Mouse (Mus musculus) limb, embryonic 12.5 days (tissue): ENCODE data around the gene Tmem150a. TPM values are rescaled to one million over a fixed set of nuclear protein-coding genes. Genes with fewer than 3 reads are reported as not detected.

Experiments used
- ATAC-seq: fragments of 200-750 bp; cut with Nextera tagmentation; 2 replicates; pipeline ENCODE4 v1.8.0; 2017; ENCODE audit warnings: low read depth, moderate TSS enrichment; ENCODE audit not compliant: insufficient number of reproducible peaks, insufficient read depth, low FRiP score, low TSS enrichment
- H3K27ac ChIP-seq: fragments of 300-500 bp; sonication (generic); 2 replicates; pipeline ENCODE4 v1.5.1; 2016; ENCODE audit warnings: mild to moderate bottlenecking, moderate library complexity
- H3K27me3 ChIP-seq: fragments of 300-500 bp; sonication (generic); 2 replicates; pipeline ENCODE4 v1.6.1; 2016; ENCODE audit warnings: mild to moderate bottlenecking, moderate library complexity
- H3K36me3 ChIP-seq: fragments of 300-500 bp; sonication (generic); 2 replicates; pipeline ENCODE4 v1.6.1; 2016; ENCODE audit warnings: mild to moderate bottlenecking, moderate library complexity
- H3K4me1 ChIP-seq: fragments of 300-500 bp; sonication (generic); replicated peaks from 2 replicates; pipeline ENCODE4 v1.6.1; 2016
- H3K4me2 ChIP-seq: fragments of 300-500 bp; sonication (generic); 2 replicates; pipeline ENCODE4 v1.6.1; 2016; ENCODE audit warnings: mild to moderate bottlenecking, moderate library complexity
- H3K4me3 ChIP-seq: fragments of 300-500 bp; sonication (generic); replicated peaks from 2 replicates; pipeline ENCODE4 v1.5.1; 2016; ENCODE audit warnings: mild to moderate bottlenecking
- H3K9ac ChIP-seq: fragments of 300-500 bp; sonication (generic); replicated peaks from 2 replicates; pipeline ENCODE4 v1.6.1; 2016; ENCODE audit warnings: mild to moderate bottlenecking, moderate library complexity
- H3K9me3 ChIP-seq: fragments of 300-500 bp; sonication (generic); 2 replicates; pipeline ENCODE4 v1.6.1; 2016; ENCODE audit warnings: mild to moderate bottlenecking, moderate library complexity
- WGBS: fragments of 180-500 bp; shearing (Covaris S2); methylation state at CpG from one replicate; pipeline ENCODE4 v1.1.7; 2016; 5-methylcytosine and 5-hydroxymethylcytosine counted together
- polyA plus RNA-seq: library from polyadenylated mRNA; unstranded; fragments of >200 nt; fragmentation: Nextera tagmentation; extraction: Ambion mirVana; gene quantifications from 2 replicates; pipeline ENCODE4 v1.2.1, GENCODE M21; 2016

Tmem150a gene
- polyA plus RNA-seq, 1 experiment from 2014 or later = 8.8 TPM

DNA sequence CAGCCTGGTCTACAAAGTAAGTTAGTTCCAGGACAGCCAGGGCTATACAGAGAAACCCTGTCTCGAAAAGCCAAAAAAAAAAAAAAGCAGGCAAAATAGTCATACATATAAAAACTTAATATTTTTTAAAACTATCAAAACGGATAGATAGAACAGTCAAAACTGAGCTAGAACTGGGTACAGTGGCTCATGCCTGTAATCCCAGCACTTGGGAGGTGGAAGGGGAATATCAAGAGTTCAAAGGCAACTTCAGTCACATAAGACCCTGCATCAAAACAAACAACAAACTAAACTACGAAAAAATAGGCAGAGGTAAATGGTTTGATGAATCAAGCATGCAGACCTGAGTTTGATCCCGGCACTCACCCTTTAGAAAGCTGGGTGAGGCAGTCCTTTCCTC is 25.1 kb upstream of the Tmem150a start:
- Histone ChIP-seq H3K9me3 (no peaks in the 10 kb centered on the region), H3K27me3 (no peaks in the 10 kb centered on the region), H3K4me2 (no peak overlapping the region), H3K36me3 (peaks cover 97% of the 10 kb centered on the region), H3K27ac (no peak overlapping the region), H3K4me1 (no peaks in the 10 kb centered on the region), H3K4me3 (no peak overlapping the region), H3K9ac (no peak overlapping the region)
- WGBS = 89% methylated on average over 4 of the region's 4 CpGs
- no peak for ATAC-seq

DNA sequence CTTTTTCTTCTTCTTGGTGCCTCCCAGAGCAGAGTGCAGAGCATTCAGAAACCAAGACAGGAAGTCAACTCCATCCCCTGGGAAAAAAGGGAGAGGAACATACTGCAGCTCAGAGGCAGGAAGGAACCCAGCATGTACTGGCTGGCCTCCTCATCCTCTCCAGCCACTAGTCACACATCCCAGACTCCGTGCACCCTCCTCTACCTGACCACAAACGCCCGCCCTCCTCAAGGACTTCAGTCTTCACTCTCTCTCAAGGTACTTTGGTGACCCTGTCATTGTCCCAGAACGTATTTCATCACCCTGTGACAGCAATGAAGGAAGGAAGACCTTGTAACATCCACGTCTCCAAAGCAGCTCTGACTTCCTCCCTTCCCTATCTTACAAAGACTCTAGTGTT is 22.1 kb upstream of the Tmem150a start:
- H3K9ac ChIP-seq = no peak overlapping the region
- no peak for ATAC-seq
- no peaks in the 10 kb centered on the region for H3K9me3 ChIP-seq
- H3K4me1 ChIP-seq = no peaks in the 10 kb centered on the region
- H3K27ac ChIP-seq = no peak overlapping the region
- WGBS = 88% methylated on average over 5 of the region's 5 CpGs
- H3K4me2 ChIP-seq = no peak overlapping the region
- no peaks in the 10 kb centered on the region for H3K27me3 ChIP-seq
- H3K4me3 ChIP-seq = no peak overlapping the region
- H3K36me3 ChIP-seq = peaks cover 97% of the 10 kb centered on the region

DNA sequence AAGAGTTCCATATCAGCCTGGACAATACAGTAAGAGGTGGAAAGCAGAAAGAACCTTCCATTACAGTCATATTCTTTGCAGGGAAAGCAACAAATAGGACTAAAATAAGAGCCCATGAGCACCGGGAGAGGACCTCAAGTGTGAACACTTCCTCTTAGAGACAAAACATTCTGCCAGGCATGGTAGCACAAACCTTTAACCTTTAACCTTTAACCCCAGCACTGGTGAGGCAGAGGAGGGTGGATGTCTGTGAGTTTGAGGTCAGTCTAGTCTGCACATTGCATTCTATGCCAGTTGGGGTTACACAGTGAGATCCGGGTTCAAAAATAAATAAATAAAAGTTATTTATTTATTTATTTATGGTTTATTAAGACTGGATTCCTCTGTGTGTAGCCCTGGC is 14.8 kb upstream of the Tmem150a start:
- Histone ChIP-seq H3K9me3 (no peaks in the 10 kb centered on the region), H3K27ac (no peak overlapping the region), H3K4me3 (no peak overlapping the region), H3K4me2 (no peak overlapping the region), H3K36me3 (peaks cover 50% of the 10 kb centered on the region), H3K27me3 (no peaks in the 10 kb centered on the region), H3K9ac (no peak overlapping the region), H3K4me1 (peaks cover 11% of the 10 kb centered on the region)
- no peak for ATAC-seq
- 71% methylated on average over 2 of the region's 2 CpGs for WGBS

DNA sequence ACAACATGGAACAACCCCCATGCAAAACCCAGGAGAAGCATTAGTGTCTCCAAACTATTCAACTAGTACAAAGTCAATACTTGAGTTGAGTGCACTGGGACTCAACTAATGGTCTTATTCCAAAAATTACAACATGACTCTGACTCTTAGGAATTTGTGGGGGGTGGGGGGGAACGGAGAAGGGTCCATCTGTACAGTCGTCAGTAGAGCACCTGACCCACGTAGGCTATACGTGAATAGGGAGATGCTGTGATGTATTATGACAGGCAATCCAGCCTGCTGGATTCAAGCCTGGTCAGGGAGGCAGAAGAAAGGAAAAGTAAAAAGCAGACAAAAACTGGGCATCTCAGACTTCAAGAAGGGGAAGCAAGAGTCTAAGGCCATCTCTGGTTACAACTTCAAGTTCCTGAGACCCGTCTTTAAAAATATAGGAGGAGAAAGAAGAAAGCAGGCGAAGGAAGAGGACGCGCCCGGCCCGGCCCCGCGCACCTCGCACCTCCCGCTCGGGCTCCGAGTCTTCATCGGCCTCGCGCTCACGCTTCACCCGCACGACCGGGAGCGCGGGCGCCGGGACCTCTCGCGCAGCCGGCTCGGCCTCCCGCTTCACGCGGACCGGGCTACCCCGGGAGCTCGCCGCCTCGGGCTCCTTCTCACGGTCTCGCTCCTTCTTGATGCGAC is 10.7 kb upstream of the Tmem150a start:
- no peak for ATAC-seq
- Histone ChIP-seq H3K27me3 (no peaks in the 10 kb centered on the region), H3K9ac (peak overlapping the region; percentile 91), H3K27ac (peak overlapping the region; percentile 59; the same call in 1 of the 2 replicates), H3K9me3 (no peaks in the 10 kb centered on the region), H3K36me3 (peaks cover 22% of the 10 kb centered on the region), H3K4me3 (peak overlapping the region; percentile 86), H3K4me2 (peak overlapping the region; percentile 90), H3K4me1 (peaks cover 23% of the 10 kb centered on the region)
- under 1% methylated on average over 42 of the region's 42 CpGs for WGBS

DNA sequence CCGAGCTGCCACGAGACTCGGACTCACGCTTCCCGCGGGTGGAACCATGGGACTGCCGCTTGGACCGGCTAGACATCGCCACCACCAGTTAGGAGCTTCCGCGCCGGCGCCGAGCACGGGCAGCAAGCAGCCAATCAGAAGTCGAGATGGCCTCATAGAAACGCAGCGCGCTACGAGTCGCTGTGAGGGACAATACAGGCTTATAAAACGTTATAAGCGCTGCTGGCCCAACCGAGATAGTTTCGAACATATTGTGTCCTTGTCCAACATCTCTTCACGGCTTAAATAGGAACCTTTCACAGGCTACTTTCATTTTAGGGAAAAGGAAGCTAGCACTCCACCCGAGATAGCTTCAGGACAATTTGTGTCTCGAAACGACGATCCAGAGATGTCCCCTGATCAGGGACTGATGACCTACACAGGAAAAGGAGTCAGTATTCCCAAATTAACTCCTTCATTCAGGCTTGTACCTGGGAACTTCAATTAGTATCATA is 10.1 kb upstream of the Tmem150a start, which contains the start of gene Usp39:
TSS of gene Usp39 (minus strand) at position 111 of the 494 bp plus-strand sequence.
- Histone ChIP-seq H3K36me3 (peaks cover 22% of the 10 kb centered on the region), H3K27ac (peak within 1 kb of the TSS; percentile 59; the same call in 1 of the 2 replicates), H3K9me3 (no peaks in the 10 kb centered on the region), H3K4me1 (peaks cover 23% of the 10 kb centered on the region), H3K4me2 (peak within 1 kb of the TSS; percentile 90), H3K4me3 (peak within 1 kb of the TSS; percentile 86), H3K9ac (peak within 1 kb of the TSS; percentile 91), H3K27me3 (no peaks in the 10 kb centered on the region)
- under 1% methylated on average over 30 of the region's 30 CpGs for WGBS
- no peak for ATAC-seq

DNA sequence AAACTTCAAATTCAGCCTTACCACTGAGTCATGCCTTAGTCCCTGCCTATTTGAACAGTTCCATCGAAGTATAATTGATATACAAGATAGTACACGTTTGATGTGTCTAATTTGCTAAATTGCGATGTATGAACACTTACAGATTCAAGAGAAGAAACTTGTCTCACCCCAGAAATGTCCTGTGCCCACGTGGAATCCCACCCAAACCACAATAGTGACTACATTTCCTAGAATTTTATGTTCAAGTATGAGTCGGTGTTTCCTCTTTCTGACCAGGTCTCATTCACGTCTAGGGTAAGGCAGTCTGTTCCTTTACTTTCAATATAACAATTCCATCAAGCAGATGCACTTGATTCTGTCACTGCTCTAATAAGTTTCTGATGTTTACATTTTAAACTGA is 9.6 kb upstream of the Tmem150a start:
- H3K27me3 ChIP-seq = no peaks in the 10 kb centered on the region
- peak overlapping the region; percentile 86; the same call in 1 of the 2 replicates for H3K4me3 ChIP-seq
- no peak for ATAC-seq
- no peak overlapping the region for H3K27ac ChIP-seq
- H3K9me3 ChIP-seq = no peaks in the 10 kb centered on the region
- peaks cover 27% of the 10 kb centered on the region for H3K36me3 ChIP-seq
- H3K4me1 ChIP-seq = peaks cover 23% of the 10 kb centered on the region
- H3K9ac ChIP-seq = no peak overlapping the region
- 51% methylated on average over 6 of the region's 6 CpGs for WGBS
- H3K4me2 ChIP-seq = peak overlapping the region; percentile 90

DNA sequence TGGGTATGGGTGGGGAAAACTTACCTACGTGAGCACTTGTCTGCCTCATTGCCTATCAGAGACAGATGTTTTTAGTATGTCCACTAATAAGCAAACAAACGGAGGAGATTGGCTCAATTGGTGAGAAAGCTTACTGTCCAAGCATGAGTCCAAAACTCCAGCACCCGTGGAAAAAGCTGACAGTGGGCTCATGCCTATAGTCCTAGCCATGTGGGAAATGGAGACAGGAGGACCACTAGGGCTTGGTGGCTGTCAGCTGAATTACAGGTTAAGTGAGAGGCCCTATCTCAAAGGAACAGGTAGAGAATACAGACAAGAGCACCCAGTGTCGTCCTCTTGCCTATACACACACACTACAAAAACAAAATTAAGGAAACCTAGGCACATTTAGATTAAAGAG is 9.0 kb upstream of the Tmem150a start:
- no peak for ATAC-seq
- WGBS = 80% methylated on average over 4 of the region's 4 CpGs
- Histone ChIP-seq H3K4me3 (no peak overlapping the region), H3K27me3 (no peaks in the 10 kb centered on the region), H3K4me1 (peaks cover 23% of the 10 kb centered on the region), H3K9me3 (no peaks in the 10 kb centered on the region), H3K9ac (no peak overlapping the region), H3K36me3 (peaks cover 32% of the 10 kb centered on the region), H3K27ac (no peak overlapping the region), H3K4me2 (peak overlapping the region; percentile 83)

DNA sequence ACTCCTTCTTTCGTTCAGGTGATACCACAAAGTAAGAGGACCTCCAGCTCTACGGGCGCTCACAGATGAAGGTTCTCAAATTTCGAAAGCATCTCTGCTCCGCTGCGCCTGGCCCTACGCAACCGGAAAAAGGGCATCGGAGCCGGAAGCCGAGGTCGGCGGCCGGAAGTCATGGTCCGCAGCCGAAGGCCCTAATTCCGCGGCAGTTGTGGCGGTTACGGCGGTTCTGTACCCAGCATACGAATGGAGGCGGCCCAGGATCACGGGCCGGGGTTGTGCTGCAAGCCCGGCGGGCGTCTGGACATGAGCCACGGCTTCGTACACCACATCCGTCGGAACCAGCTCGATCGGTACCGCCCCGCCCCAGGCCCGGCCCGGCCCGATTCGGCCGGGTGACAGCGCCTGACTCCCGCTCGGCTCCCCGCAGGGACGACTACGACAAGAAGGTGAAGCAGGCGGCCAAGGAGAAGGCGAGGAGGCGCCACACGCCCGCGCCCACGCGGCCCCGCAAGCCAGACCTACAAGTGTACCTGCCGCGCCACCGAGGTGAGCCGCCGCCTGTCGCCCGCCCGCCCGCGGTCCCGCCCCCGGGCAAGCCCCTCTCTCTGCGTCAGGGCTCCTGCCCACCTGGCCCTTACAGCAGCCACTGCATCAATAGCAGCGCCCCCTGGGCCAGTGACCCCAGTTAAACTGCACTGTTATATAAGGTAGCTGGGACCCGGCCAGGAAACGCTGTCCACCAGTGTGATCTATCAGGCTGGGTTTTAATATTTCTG is 7.9 kb upstream of the Tmem150a start, which contains the start of gene 0610030E20Rik:
TSS of gene 0610030E20Rik (plus strand) at position 152 of the 776 bp plus-strand sequence.
- ATAC-seq = peak; percentile 53; the same call in 1 of the 2 replicates
- H3K27me3 ChIP-seq = no peaks in the 10 kb centered on the region
- peaks cover 26% of the 10 kb centered on the region for H3K4me1 ChIP-seq
- H3K9me3 ChIP-seq = no peaks in the 10 kb centered on the region
- H3K4me3 ChIP-seq = peak within 1 kb of the TSS; percentile 81
- peak within 1 kb of the TSS; percentile 83 for H3K4me2 ChIP-seq
- WGBS = under 1% methylated on average over 64 of the region's 72 CpGs
- peak within 1 kb of the TSS; percentile 91 for H3K9ac ChIP-seq
- peak within 1 kb of the TSS; percentile 95 for H3K27ac ChIP-seq
- H3K36me3 ChIP-seq = peaks cover 33% of the 10 kb centered on the region

DNA sequence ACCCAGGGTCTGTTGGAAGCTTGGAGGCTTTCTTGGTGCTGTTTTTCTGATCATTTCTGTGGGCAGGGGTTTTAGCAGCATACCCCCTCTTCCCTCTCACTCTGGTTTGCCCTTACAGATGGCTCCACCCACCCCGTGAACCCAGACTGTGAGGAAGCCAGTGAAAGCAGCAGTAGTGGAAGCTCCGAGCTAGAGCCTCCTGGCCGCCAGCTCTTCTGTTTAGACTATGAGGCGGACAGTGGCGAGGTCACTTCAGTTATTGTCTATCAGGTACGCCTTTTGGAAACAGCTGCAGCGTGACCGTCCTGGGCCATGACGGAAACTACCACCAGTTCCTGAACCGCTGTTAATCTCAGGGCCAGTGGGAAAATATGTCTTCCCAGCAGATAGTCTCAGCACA is 6.8 kb upstream of the Tmem150a start:
- 88% methylated on average over 10 of the region's 10 CpGs for WGBS
- no peaks in the 10 kb centered on the region for H3K9me3 ChIP-seq
- peak overlapping the region; percentile 83 for H3K4me2 ChIP-seq
- H3K9ac ChIP-seq = peak overlapping the region; percentile 91; the same call in 1 of the 2 replicates
- peaks cover 36% of the 10 kb centered on the region for H3K4me1 ChIP-seq
- peaks cover 29% of the 10 kb centered on the region for H3K36me3 ChIP-seq
- H3K4me3 ChIP-seq = peak overlapping the region; percentile 81; the same call in 1 of the 2 replicates
- ATAC-seq = no peak
- 0 out of 2 replicates have a peak overlapping the region, but pooled peaks have one; percentile 35 for H3K27ac ChIP-seq
- no peaks in the 10 kb centered on the region for H3K27me3 ChIP-seq

DNA sequence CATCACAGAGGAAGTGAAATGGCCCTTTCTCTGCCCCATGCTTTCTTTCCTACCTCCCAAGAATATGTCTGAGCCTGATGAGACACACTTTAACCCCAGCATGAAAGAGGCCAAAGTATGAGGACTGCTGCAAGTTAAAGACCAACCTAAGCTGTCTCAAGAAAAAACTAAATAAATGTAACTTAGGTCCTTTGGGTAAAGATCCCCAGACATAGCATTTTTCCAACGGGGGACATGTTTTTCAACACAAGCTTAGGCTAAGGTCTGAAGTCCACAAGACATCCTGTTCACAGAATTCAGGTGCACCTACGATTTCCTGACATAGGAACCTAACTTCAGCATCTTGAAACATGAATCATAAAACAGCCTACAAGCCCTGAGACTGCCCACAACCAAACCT is 5.0 kb upstream of the Tmem150a start:
- ATAC-seq = no peak
- H3K4me1 ChIP-seq = peaks cover 41% of the 10 kb centered on the region
- peaks cover 29% of the 10 kb centered on the region for H3K36me3 ChIP-seq

More for the DNA sequence above, 5.0 kb upstream of the Tmem150a start:
- Histone ChIP-seq H3K27me3 (no peaks in the 10 kb centered on the region), H3K4me2 (no peak overlapping the region), H3K4me3 (no peak overlapping the region), H3K27ac (no peak overlapping the region), H3K9ac (no peak overlapping the region), H3K9me3 (no peaks in the 10 kb centered on the region)
- WGBS = 96% methylated on average over 2 of the region's 2 CpGs
